Mouse (Mus musculus): ENCODE results near the gene Fam120a. TPM values are rescaled to one million over a fixed set of nuclear protein-coding genes. Genes with fewer than 3 reads are reported as not detected.

Fam120a gene
- polyA plus RNA-seq, 1 experiment = 120 TPM

DNA sequence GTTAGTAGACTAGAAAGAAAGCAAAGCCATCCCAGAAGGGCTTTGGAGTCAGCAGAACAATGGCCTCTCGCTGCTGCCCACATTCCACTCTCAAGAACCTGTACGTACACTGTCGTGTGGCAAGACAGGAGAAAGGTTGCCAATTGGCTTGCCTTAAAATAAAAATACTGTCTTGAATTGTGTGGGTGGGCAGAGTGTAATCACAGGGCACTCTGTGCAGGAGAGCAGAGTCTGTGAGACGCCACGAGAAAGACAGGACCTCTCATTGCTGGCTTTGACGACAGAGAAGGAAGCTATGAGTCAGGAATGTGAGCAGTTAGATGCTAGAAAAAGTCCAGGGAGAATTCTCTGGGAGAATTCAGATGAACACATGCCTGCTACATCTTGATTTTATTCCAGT, 33.2 kb downstream of the Fam120a start:
- H3K27me3 ChIP-seq (ENCODE audit: control insufficient read depth, insufficient read depth, low read length) = no peaks in the 10 kb centered on the region
- H3K36me3 ChIP-seq (ENCODE audit: control insufficient read depth, insufficient read depth, low read length) = peaks cover 39% of the 10 kb centered on the region
- no peak overlapping the region for H3K27ac ChIP-seq (ENCODE audit: control insufficient read depth, insufficient read depth, low read length)
- TF ChIP-seq CTCF (IDR thresholded peaks at IDR 0.05; ENCODE audit: borderline replicate concordance, control insufficient read depth, extremely low read depth, insufficient read depth, low read length, poor library complexity) = no peak
- no peak for TF ChIP-seq POLR2A (IDR thresholded peaks at IDR 0.05; ENCODE audit: control insufficient read depth, extremely low read depth, insufficient read depth, low read length, poor library complexity)
- H3K4me3 ChIP-seq (ENCODE audit: control insufficient read depth, insufficient read depth, low read length) = no peak overlapping the region
- H3K4me1 ChIP-seq (replicated peaks; ENCODE audit: control insufficient read depth, insufficient read depth, low read length) = peaks cover 5% of the 10 kb centered on the region
- WGBS = 89% methylated on average over 6 of the region's 6 CpGs
- no peak for DNase-seq

DNA sequence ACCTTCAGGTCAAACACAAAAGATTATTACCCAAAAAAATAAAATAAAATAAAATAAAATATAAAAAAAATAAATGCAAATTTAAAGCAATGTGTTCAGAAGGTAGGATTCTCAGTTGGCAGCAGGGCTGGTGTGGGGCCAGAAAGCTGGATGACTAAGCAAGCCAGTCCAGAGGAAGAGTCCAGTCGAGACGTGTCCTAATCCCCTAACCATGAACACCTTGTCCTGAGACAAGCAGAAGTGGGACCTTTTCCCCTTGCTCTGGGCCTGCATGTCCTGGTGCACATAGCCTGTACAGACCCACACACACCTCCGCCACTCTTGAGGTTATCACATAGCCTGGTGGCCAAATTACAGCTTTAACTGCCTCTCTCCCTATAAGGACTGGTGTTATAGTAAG, 35.1 kb downstream of the Fam120a start:
- Histone ChIP-seq H3K27ac (ENCODE audit: control insufficient read depth, insufficient read depth, low read length) (no peak overlapping the region), H3K27me3 (ENCODE audit: control insufficient read depth, insufficient read depth, low read length) (no peaks in the 10 kb centered on the region), H3K4me3 (ENCODE audit: control insufficient read depth, insufficient read depth, low read length) (no peak overlapping the region), H3K4me1 (replicated peaks; ENCODE audit: control insufficient read depth, insufficient read depth, low read length) (peaks cover 6% of the 10 kb centered on the region), H3K36me3 (ENCODE audit: control insufficient read depth, insufficient read depth, low read length) (peaks cover 43% of the 10 kb centered on the region)
- DNase-seq = no peak
- TF ChIP-seq POLR2A (IDR thresholded peaks at IDR 0.05; ENCODE audit: control insufficient read depth, extremely low read depth, insufficient read depth, low read length, poor library complexity) (no peak), CTCF (IDR thresholded peaks at IDR 0.05; ENCODE audit: borderline replicate concordance, control insufficient read depth, extremely low read depth, insufficient read depth, low read length, poor library complexity) (no peak)
- WGBS = 89% methylated on average over 3 of the region's 3 CpGs

GRCm38 (mm10) chr13:48931687-48932086, 36.1 kb downstream of the Fam120a start:
- Histone ChIP-seq H3K4me3 (ENCODE audit: control insufficient read depth, insufficient read depth, low read length) (no peak overlapping the region), H3K27ac (ENCODE audit: control insufficient read depth, insufficient read depth, low read length) (no peak overlapping the region), H3K27me3 (ENCODE audit: control insufficient read depth, insufficient read depth, low read length) (no peaks in the 10 kb centered on the region), H3K36me3 (ENCODE audit: control insufficient read depth, insufficient read depth, low read length) (peaks cover 40% of the 10 kb centered on the region), H3K4me1 (replicated peaks; ENCODE audit: control insufficient read depth, insufficient read depth, low read length) (peaks cover 6% of the 10 kb centered on the region)
- TF ChIP-seq POLR2A (IDR thresholded peaks at IDR 0.05; ENCODE audit: control insufficient read depth, extremely low read depth, insufficient read depth, low read length, poor library complexity) (no peak), CTCF (IDR thresholded peaks at IDR 0.05; ENCODE audit: borderline replicate concordance, control insufficient read depth, extremely low read depth, insufficient read depth, low read length, poor library complexity) (no peak)
- no peak for DNase-seq

DNA sequence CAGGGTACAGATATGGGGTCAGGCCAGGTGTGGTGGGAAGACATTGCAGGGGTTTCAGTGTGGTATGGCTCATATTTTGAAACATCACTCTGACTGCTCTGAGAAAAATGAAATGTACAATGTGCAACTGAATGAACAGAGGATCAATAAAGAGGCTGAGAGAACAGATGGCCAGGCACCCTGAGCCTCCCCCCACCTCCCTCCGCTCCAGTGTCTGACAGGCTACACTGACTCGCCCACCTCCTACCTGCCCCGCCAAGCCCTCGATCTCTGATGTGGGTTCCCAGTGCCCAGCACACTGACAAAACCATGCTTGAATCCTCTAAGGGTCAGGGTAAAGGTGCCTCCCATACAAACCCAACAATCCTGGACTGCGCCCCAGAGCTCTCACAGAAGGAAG, 36.6 kb downstream of the Fam120a start:
- no peak for TF ChIP-seq POLR2A (IDR thresholded peaks at IDR 0.05; ENCODE audit: control insufficient read depth, extremely low read depth, insufficient read depth, low read length, poor library complexity)
- TF ChIP-seq CTCF (IDR thresholded peaks at IDR 0.05; ENCODE audit: borderline replicate concordance, control insufficient read depth, extremely low read depth, insufficient read depth, low read length, poor library complexity) = no peak
- Histone ChIP-seq H3K4me3 (ENCODE audit: control insufficient read depth, insufficient read depth, low read length) (no peak overlapping the region), H3K27me3 (ENCODE audit: control insufficient read depth, insufficient read depth, low read length) (no peaks in the 10 kb centered on the region), H3K36me3 (ENCODE audit: control insufficient read depth, insufficient read depth, low read length) (peaks cover 43% of the 10 kb centered on the region), H3K27ac (ENCODE audit: control insufficient read depth, insufficient read depth, low read length) (no peak overlapping the region), H3K4me1 (replicated peaks; ENCODE audit: control insufficient read depth, insufficient read depth, low read length) (peaks cover 6% of the 10 kb centered on the region)
- no peak for DNase-seq
- 94% methylated on average over 5 of the region's 5 CpGs for WGBS

DNA sequence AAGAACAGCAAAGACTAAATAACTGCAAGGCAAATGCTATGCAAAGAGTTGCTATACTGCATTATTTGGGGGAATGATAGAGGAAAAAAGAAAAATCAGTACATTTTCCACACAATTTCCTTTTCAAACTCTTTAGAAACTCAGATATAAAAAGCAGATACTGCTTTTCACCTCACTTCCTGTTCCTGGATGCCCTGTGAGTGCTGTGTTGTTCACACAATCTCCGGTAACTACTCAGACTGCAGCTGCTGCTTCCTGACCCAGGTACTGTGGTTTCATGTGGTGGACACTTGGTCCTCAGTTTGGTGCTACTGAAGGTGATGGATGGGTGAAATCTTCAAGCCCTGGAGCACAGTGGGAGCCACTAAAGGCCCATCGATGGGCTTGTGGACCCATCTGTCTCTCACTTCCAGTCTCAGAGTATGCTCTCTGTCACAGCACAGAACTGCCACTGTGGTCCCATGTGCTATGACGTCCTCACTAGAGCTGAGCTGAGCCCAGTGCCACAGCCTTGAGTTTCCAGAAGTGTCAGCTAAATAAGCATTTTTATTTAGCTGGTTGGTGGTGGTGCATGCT, 38.2 kb downstream of the Fam120a start:
- Histone ChIP-seq H3K27me3 (ENCODE audit: control insufficient read depth, insufficient read depth, low read length) (no peaks in the 10 kb centered on the region), H3K27ac (ENCODE audit: control insufficient read depth, insufficient read depth, low read length) (peak overlapping the region; percentile 50), H3K4me3 (ENCODE audit: control insufficient read depth, insufficient read depth, low read length) (no peak overlapping the region), H3K4me1 (replicated peaks; ENCODE audit: control insufficient read depth, insufficient read depth, low read length) (peaks cover 6% of the 10 kb centered on the region), H3K36me3 (ENCODE audit: control insufficient read depth, insufficient read depth, low read length) (peaks cover 45% of the 10 kb centered on the region)
- 20% methylated on average over 3 of the region's 3 CpGs for WGBS
- peak; percentile 24 for DNase-seq
- TF ChIP-seq POLR2A (IDR thresholded peaks at IDR 0.05; ENCODE audit: control insufficient read depth, extremely low read depth, insufficient read depth, low read length, poor library complexity) (no peak), CTCF (IDR thresholded peaks at IDR 0.05; ENCODE audit: borderline replicate concordance, control insufficient read depth, extremely low read depth, insufficient read depth, low read length, poor library complexity) (no peak)

DNA sequence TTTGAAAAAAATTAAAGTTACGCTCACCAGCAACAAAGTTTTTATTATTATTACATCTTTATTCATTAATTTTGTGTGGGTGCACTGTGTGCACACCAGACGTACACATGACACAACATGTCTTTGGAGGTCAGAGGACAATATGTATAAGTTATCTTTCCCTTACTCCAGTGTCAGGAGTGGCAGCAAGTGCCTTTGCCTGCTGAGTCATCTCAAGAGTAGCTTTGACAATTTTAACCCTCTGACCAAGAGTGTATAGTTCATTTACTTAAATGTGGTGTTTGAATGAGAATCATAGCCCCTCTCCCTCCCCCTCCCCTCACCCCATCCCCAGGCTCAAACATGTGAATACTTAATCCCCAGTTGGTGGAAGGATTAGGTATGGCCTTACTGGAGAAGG, 40.2 kb downstream of the Fam120a start:
- Histone ChIP-seq H3K27me3 (ENCODE audit: control insufficient read depth, insufficient read depth, low read length) (no peaks in the 10 kb centered on the region), H3K4me1 (replicated peaks; ENCODE audit: control insufficient read depth, insufficient read depth, low read length) (peaks cover 6% of the 10 kb centered on the region), H3K27ac (ENCODE audit: control insufficient read depth, insufficient read depth, low read length) (no peak overlapping the region), H3K4me3 (ENCODE audit: control insufficient read depth, insufficient read depth, low read length) (no peak overlapping the region), H3K36me3 (ENCODE audit: control insufficient read depth, insufficient read depth, low read length) (peaks cover 37% of the 10 kb centered on the region)
- WGBS = 96% methylated on average over 2 of the region's 2 CpGs
- DNase-seq = no peak
- no peak for TF ChIP-seq POLR2A (IDR thresholded peaks at IDR 0.05; ENCODE audit: control insufficient read depth, extremely low read depth, insufficient read depth, low read length, poor library complexity)
- no peak for TF ChIP-seq CTCF (IDR thresholded peaks at IDR 0.05; ENCODE audit: borderline replicate concordance, control insufficient read depth, extremely low read depth, insufficient read depth, low read length, poor library complexity)

DNA sequence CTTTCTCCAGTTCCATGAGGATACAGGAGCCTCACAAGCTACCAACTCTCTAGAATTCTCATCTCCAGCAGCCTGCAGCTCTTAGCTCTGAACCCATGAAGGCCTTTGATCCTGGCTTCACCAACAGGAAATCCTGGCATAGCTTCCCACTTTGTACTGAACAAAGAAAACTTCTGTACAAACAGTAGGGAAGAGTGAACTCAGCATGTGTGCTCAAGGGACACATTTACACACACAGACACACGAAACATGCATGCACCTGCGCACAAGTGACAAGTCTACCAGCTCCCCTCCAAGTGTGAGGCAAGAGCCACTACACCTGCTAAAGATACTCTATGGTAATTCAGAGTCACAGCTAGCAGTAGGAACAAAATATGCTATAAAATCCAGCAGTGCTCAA, 45.1 kb downstream of the Fam120a start:
- 96% methylated on average over 2 of the region's 2 CpGs for WGBS
- Histone ChIP-seq H3K27ac (ENCODE audit: control insufficient read depth, insufficient read depth, low read length) (no peak overlapping the region), H3K27me3 (ENCODE audit: control insufficient read depth, insufficient read depth, low read length) (no peaks in the 10 kb centered on the region), H3K36me3 (ENCODE audit: control insufficient read depth, insufficient read depth, low read length) (peaks cover 40% of the 10 kb centered on the region), H3K4me1 (replicated peaks; ENCODE audit: control insufficient read depth, insufficient read depth, low read length) (no peaks in the 10 kb centered on the region), H3K4me3 (ENCODE audit: control insufficient read depth, insufficient read depth, low read length) (no peak overlapping the region)
- DNase-seq = no peak
- TF ChIP-seq POLR2A (IDR thresholded peaks at IDR 0.05; ENCODE audit: control insufficient read depth, extremely low read depth, insufficient read depth, low read length, poor library complexity) (no peak), CTCF (IDR thresholded peaks at IDR 0.05; ENCODE audit: borderline replicate concordance, control insufficient read depth, extremely low read depth, insufficient read depth, low read length, poor library complexity) (no peak)
